Mouse (Mus musculus) yolk sac, embryonic 10.5 days (tissue): Measurements from ENCODE around the gene 1190002N15Rik.

Source experiments
- DNase-seq: peaks from one replicate; pipeline ENCODE4 v3.0.0-alpha.2; 2017; ENCODE audit warnings: low spot score

Gene 1190002N15Rik

GRCm38 (mm10) chr9:94529146-94529746 is 8.6 kb downstream of the 1190002N15Rik start:
- no peak for DNase-seq

GRCm38 (mm10) chr9:94526473-94526872 is 11.4 kb downstream of the 1190002N15Rik start:
- no peak for DNase-seq

GRCm38 (mm10) chr9:94512246-94512645 is 25.6 kb downstream of the 1190002N15Rik start:
- no peak for DNase-seq

- DNase-seq, result no peak
Observed at GRCm38 (mm10) chr9:94511139-94511538, 26.7 kb downstream of the 1190002N15Rik start.

GRCm38 (mm10) chr9:94506980-94507379 is 30.9 kb downstream of the 1190002N15Rik start:
- no peak for DNase-seq

GRCm38 (mm10) chr9:94491467-94491866 is 46.4 kb downstream of the 1190002N15Rik start:
- DNase-seq, result no peak

- no peak for DNase-seq
Observed at GRCm38 (mm10) chr9:94487976-94488375, 49.9 kb downstream of the 1190002N15Rik start.

- no peak for DNase-seq
Observed at GRCm38 (mm10) chr9:94483291-94483879, 54.5 kb downstream of the 1190002N15Rik start.

GRCm38 (mm10) chr9:94482215-94482975 is 55.5 kb downstream of the 1190002N15Rik start:
- no peak for DNase-seq

- DNase-seq, result no peak
Observed at GRCm38 (mm10) chr9:94481057-94481456, 56.8 kb downstream of the 1190002N15Rik start.

GRCm38 (mm10) chr9:94479382-94479781 is 58.5 kb downstream of the 1190002N15Rik start:
- no peak for DNase-seq

GRCm38 (mm10) chr9:94478954-94479353 is 58.9 kb downstream of the 1190002N15Rik start:
- peak; percentile 15 for DNase-seq

- DNase-seq, result no peak
Observed at GRCm38 (mm10) chr9:94475973-94476372, 61.9 kb downstream of the 1190002N15Rik start.

GRCm38 (mm10) chr9:94473898-94474297 is 64.0 kb downstream of the 1190002N15Rik start:
- DNase-seq, result peak; percentile 65

GRCm38 (mm10) chr9:94472963-94473582 is 64.8 kb downstream of the 1190002N15Rik start:
- DNase-seq, result peak; percentile 9

GRCm38 (mm10) chr9:94471485-94471884 is 66.4 kb downstream of the 1190002N15Rik start:
- DNase-seq, result peak; percentile 73
